Mouse (Mus musculus) spleen, postnatal 14 days (tissue): ENCODE measurements around the gene Dlg2.

Experiments
- DNase-seq, 2 experiments: peaks; one replicate each; pipeline ENCODE4 v3.0.0; 2021 to 2022; ENCODE audit warnings: low spot score in 2 of 2

Dlg2 gene

DNA sequence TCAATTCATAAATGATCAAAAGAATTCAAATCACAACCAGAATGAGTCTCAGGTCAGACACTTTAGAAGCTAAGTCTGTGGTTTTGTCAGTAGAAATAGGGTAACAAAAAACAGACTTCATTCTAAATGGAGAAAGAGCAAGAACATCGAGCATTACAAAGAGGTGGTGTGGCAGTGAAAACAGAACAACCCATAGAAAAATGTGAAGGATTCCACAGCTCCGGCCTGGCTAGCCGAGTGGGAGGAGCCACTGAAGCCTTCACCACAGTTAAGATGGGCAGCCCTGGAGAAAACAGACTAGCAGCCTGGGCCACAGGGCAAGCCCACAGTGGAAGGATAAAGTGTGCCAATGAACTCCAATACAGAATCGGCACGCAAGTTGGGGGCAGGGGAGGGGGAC, 1979.5 kb downstream of the Dlg2 start:
- no peak for DNase-seq

- no peak for DNase-seq
Measured at GRCm38 (mm10) chr7:92457791-92458190, 1981.3 kb downstream of the Dlg2 start.

- DNase-seq, result no peak
Measured at GRCm38 (mm10) chr7:92458308-92458707, 1981.8 kb downstream of the Dlg2 start.

DNA sequence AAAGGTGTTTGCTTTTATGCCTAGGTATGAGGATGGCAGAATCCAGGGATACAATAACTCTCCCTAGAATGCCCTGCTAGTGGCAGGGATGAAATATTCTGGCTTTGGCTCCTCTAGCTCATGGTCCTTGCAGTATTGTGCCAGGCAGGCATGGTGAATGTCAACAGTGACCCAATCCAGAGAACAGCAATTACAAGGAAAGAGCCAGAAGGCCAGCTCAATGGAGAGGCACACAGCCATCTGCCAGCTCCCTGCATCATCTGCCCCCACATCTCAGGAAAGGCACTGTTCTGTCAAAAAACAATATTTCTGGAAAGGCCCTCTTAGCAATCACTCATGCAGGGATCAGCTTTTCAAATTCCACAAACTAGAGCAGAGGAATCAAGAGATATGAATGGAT, 1984.1 kb downstream of the Dlg2 start:
- no peak for DNase-seq

- no peak for DNase-seq
Measured at GRCm38 (mm10) chr7:92461256-92461655, 1984.8 kb downstream of the Dlg2 start.

- DNase-seq, result no peak
Measured at GRCm38 (mm10) chr7:92463080-92463877, 1986.8 kb downstream of the Dlg2 start.

DNA sequence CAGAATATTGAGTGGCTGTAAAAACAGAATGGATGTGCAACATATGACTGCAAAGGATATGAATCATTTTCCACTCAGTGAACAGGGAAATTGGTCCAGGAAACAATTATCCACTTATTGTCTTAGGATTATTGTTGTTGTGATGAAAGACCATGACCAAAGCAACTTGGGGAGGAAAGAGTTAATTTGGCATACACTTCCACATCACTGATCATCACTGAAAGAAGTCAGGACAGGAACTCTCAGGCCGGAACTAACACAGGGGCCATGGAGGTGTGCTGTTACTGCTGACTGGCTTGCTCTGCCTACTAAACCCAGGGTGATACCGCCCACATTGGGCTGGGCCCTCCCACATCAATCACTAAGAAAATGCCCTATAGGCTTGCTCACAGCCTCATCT, 1987.8 kb downstream of the Dlg2 start:
- no peak for DNase-seq

GRCm38 (mm10) chr7:92479143-92479542, 2002.7 kb downstream of the Dlg2 start:
- no peak for DNase-seq

GRCm38 (mm10) chr7:92479748-92480147, 2003.3 kb downstream of the Dlg2 start:
- DNase-seq, result no peak

- DNase-seq, result no peak
Measured at GRCm38 (mm10) chr7:92483346-92483745, 2006.9 kb downstream of the Dlg2 start.

GRCm38 (mm10) chr7:92485881-92486710, 2009.6 kb downstream of the Dlg2 start:
- DNase-seq, result no peak

DNA sequence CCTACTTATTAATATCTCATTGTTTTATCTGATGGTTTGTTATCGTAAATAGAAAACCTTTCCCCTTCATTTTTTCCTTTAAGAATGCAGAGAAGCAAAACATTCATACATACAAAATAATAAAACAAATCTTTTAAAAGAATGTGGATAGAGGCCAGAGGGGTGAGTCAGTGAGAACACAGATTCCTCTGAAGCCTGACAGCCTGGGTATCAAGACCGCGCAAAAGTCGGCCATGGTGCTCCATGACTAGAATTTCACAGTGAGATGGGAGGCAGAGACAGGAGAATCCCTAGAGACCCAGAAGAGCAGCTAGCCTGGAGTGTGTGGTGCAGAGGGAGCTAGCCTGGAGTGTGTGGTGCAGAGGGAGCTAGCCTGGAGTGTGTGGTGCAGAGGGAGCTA, 2010.4 kb downstream of the Dlg2 start:
- DNase-seq, result no peak

GRCm38 (mm10) chr7:92492262-92492661, 2015.8 kb downstream of the Dlg2 start:
- DNase-seq, result no peak

DNA sequence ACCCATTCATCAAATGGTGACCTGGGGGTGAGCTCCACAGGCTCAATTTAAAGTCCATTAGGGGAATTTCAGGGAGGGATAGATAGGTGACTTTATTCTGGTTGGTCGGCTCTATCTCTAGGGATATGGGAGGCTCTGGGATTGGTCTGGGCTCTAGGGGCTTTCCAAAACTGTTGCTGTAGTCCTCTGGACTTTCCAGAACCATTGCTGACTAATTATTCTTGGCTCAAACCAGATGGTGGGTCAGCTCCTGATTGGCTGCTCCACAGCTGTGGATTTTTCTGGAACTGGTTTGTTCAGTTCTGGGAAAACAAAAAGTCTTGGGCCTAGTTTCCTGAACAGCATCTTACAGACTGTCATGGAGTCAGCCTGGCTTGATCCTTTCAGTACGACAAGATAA, 2017.0 kb downstream of the Dlg2 start:
- no peak for DNase-seq
